Mouse (Mus musculus) thymus, postnatal 10 days (tissue): ENCODE results near the gene Khdc4.

Experiments
- DNase-seq, 2 experiments: peaks; one replicate each; pipeline ENCODE4 v3.0.0; 2021; ENCODE audit warnings: low spot score in 2 of 2

Gene Khdc4

GRCm38 (mm10) chr3:88684980-88685941, at the start of gene Khdc4:
TSS of gene Khdc4 (plus strand) at chr3:88685803.
- DNase-seq = peak; percentile 94 to 96

- DNase-seq = no peak
Measured at GRCm38 (mm10) chr3:88636555-88636986, 49.0 kb upstream of the Khdc4 start.

- no peak for DNase-seq
Measured at GRCm38 (mm10) chr3:88637134-88637533, 48.5 kb upstream of the Khdc4 start.

- no peak for DNase-seq
Measured at GRCm38 (mm10) chr3:88639239-88639638, 46.4 kb upstream of the Khdc4 start.

GRCm38 (mm10) chr3:88640676-88641075, 44.9 kb upstream of the Khdc4 start:
- DNase-seq = peak; percentile 38 to 68

- no peak for DNase-seq
Measured at GRCm38 (mm10) chr3:88643078-88643477, 42.5 kb upstream of the Khdc4 start.

GRCm38 (mm10) chr3:88645937-88646336, 39.7 kb upstream of the Khdc4 start:
- DNase-seq = no peak

GRCm38 (mm10) chr3:88646426-88646995, 39.1 kb upstream of the Khdc4 start:
- no peak for DNase-seq

GRCm38 (mm10) chr3:88647076-88647475, 38.5 kb upstream of the Khdc4 start:
- DNase-seq = no peak

- DNase-seq = no peak
Measured at GRCm38 (mm10) chr3:88647779-88648413, 37.7 kb upstream of the Khdc4 start.

GRCm38 (mm10) chr3:88648452-88649168, 37.0 kb upstream of the Khdc4 start:
- DNase-seq = no peak

GRCm38 (mm10) chr3:88649186-88649585, 36.4 kb upstream of the Khdc4 start:
- no peak for DNase-seq

- no peak for DNase-seq
Measured at GRCm38 (mm10) chr3:88649967-88650366, 35.6 kb upstream of the Khdc4 start.

- no peak for DNase-seq
Measured at GRCm38 (mm10) chr3:88650713-88651504, 34.7 kb upstream of the Khdc4 start.

GRCm38 (mm10) chr3:88651669-88652618, 33.7 kb upstream of the Khdc4 start:
- no peak for DNase-seq

- DNase-seq = no peak
Measured at GRCm38 (mm10) chr3:88652846-88653515, 32.6 kb upstream of the Khdc4 start, which contains the start of gene Rxfp4. TSS of gene Rxfp4 (minus strand) at chr3:88653142.

GRCm38 (mm10) chr3:88653516-88654370, 31.9 kb upstream of the Khdc4 start:
- no peak for DNase-seq

- DNase-seq = no peak
Measured at GRCm38 (mm10) chr3:88654621-88655020, 31.0 kb upstream of the Khdc4 start.
